Mouse (Mus musculus) neural tube, embryonic 14.5 days (tissue): ENCODE measurements around the gene Bcl2. TPM values are rescaled to one million over a fixed set of nuclear protein-coding genes. Genes with fewer than 3 reads are reported as not detected.
A peak's percentile ranks its signal among the peaks of the same experiment; 100 is the strongest.

Source experiments
- ATAC-seq: fragments of 200-750 bp; cut with Nextera tagmentation; 2 replicates; pipeline ENCODE4 v1.8.0; 2017; ENCODE audit warnings: low read depth, mild to moderate bottlenecking, moderate TSS enrichment, moderate library complexity
- H3K27ac ChIP-seq: fragments of 300-500 bp; sonication (generic); 2 replicates; pipeline ENCODE4 v1.5.1; 2014; ENCODE audit warnings: low read depth, mild to moderate bottlenecking, control low read depth, low read length, moderate library complexity, mixed read lengths
- H3K27me3 ChIP-seq: fragments of 300-500 bp; sonication (generic); 2 replicates; pipeline ENCODE4 v1.6.1; 2014; ENCODE audit warnings: low read length; ENCODE audit not compliant: control insufficient read depth, insufficient read depth
- H3K36me3 ChIP-seq: fragments of 300-500 bp; sonication (generic); 2 replicates; pipeline ENCODE4 v1.6.1; 2014; ENCODE audit warnings: low read length, mixed read lengths; ENCODE audit not compliant: control insufficient read depth, insufficient read depth
- H3K4me1 ChIP-seq: fragments of 300-500 bp; sonication (generic); 2 replicates; pipeline ENCODE4 v1.6.1; 2014; ENCODE audit warnings: low read length; ENCODE audit not compliant: control insufficient read depth, insufficient read depth
- H3K4me2 ChIP-seq: fragments of 300-500 bp; sonication (generic); 2 replicates; pipeline ENCODE4 v1.6.1; 2014; ENCODE audit warnings: mild to moderate bottlenecking, low read depth, low read length, control low read depth
- H3K4me3 ChIP-seq: fragments of 300-500 bp; sonication (generic); 2 replicates; pipeline ENCODE4 v1.5.1; 2014; ENCODE audit warnings: low read depth, low read length, control low read depth, mixed read lengths
- H3K9ac ChIP-seq: fragments of 300-500 bp; sonication (generic); replicated peaks from 2 replicates; pipeline ENCODE4 v1.6.1; 2014; ENCODE audit warnings: low read depth, mild to moderate bottlenecking, control low read depth, low read length, mixed read lengths
- H3K9me3 ChIP-seq: fragments of 300-500 bp; sonication (generic); 2 replicates; pipeline ENCODE4 v1.6.1; 2016; ENCODE audit warnings: low read length; ENCODE audit not compliant: control insufficient read depth
- WGBS: fragments of 180-500 bp; shearing (Covaris S2); extraction: QIAGEN DNeasy Blood & Tissue Kit; methylation state at CpG from one replicate; pipeline ENCODE4 v1.1.7; 2014; 5-methylcytosine and 5-hydroxymethylcytosine counted together
- polyA plus RNA-seq: library from polyadenylated mRNA; unstranded; fragments of >200 nt; fragmentation: Nextera tagmentation; extraction: Ambion mirVana; gene quantifications from 2 replicates; pipeline ENCODE4 v1.2.1, GENCODE M21; 2014

Bcl2 gene
- 14.2 and 14.4 TPM in 2 replicates for polyA plus RNA-seq

DNA sequence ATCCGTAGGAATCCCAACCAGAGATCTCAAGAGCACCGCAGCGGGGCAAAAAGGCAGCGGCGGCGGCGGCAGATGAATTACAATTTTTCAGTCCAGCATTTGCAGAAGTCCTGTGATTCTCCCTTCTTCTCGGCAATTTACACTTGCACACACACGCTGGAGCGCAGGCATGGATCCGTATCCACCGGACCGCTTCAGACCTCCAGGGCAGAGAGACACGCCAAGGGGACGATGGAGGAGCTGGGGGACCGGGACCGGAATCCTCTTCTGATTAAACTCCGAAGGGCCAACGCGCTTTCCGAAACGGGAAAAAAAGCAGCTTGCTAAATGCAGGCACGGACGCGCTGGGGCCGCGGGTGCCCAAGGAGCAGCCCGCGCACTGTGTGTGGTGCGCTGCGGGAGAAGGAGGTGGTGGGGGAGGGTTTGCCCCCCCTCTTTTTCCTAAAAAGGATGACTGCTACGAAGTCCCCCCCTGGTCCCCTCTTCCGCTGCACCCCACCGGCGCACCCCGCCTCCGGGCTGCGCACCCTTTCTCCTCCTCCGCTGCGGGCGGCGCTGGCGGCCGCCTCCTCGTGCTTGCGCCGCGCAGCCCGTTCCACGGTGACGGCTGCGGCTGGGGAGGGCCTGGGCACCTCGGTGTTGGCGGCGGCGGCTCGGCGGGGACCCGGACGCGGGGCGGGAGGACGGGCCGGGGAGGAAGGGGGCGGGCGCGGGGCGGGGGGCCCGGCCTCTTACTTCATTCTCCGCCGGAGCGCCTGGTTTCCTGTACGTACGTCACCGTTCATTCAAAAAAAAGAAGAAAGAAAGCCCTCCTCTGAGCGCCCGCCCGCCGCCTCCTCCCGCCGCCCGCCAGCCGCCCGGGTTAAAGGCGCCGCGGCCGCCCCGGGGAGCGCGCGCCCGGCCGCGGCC lies at the start of gene Bcl2:
Gene Bcl2 (minus strand): TSS at position 654 of the 909 bp plus-strand sequence.
- Histone ChIP-seq H3K4me3 (peak within 1 kb of the TSS; percentile 76), H3K9me3 (no peaks in the 10 kb centered on the region), H3K27me3 (no peaks in the 10 kb centered on the region), H3K9ac (peak within 1 kb of the TSS; percentile 92), H3K4me1 (peaks cover 13% of the 10 kb centered on the region), H3K36me3 (no peaks in the 10 kb centered on the region), H3K27ac (peak within 1 kb of the TSS; percentile 90), H3K4me2 (peak within 1 kb of the TSS; percentile 90)
- peak; percentile 86 for ATAC-seq
- WGBS: under 1% methylated on average over 67 of the region's 95 CpGs

- WGBS: 90% methylated on average over 3 of the region's 3 CpGs
- H3K9ac ChIP-seq: no peak overlapping the region
- no peaks in the 10 kb centered on the region for H3K36me3 ChIP-seq
- no peak overlapping the region for H3K27ac ChIP-seq
- H3K4me3 ChIP-seq: no peak overlapping the region
- ATAC-seq: no peak
- H3K4me2 ChIP-seq: no peak overlapping the region
- no peaks in the 10 kb centered on the region for H3K27me3 ChIP-seq
- H3K9me3 ChIP-seq: no peaks in the 10 kb centered on the region
- peaks cover 9% of the 10 kb centered on the region for H3K4me1 ChIP-seq
Observed at GRCm38 (mm10) chr1:106760750-106761149, 46.7 kb upstream of the Bcl2 start.

DNA sequence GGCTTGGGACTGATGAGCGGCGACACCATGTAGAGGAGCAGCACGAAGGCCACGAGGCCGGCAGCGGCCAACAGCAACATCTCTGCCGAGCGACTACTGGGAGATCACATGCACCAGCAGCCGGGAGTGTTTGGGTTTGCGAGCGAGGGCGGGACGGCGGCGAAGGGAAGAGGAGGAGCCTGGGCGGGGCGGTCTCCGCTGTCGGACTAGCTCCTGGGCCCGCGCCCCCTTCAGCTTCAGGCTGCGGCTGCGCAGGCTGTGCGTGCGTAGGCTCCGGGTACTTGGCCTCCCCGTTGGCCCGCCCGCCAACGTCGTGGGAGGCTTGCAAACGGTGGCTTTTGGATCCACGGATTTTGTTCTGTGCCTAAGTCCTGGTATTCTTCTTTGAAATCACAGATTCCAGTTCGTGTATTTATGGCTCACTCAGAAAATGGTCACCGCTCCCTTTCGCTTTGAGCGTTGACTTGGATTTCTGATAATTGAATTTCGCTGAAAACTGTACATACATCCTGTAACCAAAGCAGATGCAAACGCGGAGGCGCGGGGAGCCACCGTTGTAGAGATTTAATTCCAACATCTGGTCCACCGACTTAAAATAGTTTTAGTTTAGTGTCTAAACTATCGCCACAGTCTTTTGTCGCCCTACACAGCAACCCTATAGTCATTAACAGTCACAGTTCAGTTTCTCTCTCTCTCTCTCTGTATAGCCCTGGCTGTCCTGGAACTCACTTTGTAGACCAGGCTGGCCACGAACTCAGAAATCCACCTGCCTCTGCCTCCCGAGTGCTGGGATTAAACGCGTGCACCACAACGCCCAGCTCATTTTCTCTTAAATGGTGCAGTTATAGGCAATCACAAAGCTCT lies 45.7 kb upstream of the Bcl2 start, which contains the start of gene Kdsr:
Gene Kdsr (minus strand): TSS at position 156 of the 864 bp plus-strand sequence.
- peaks cover 9% of the 10 kb centered on the region for H3K4me1 ChIP-seq
- peak within 1 kb of the TSS; percentile 87 for H3K27ac ChIP-seq
- H3K9ac ChIP-seq: peak within 1 kb of the TSS; percentile 72
- ATAC-seq: peak; percentile 99
- H3K4me3 ChIP-seq: peak within 1 kb of the TSS; percentile 53
- H3K9me3 ChIP-seq: no peaks in the 10 kb centered on the region
- WGBS: 3% methylated on average over 51 of the region's 51 CpGs
- H3K4me2 ChIP-seq: peak within 1 kb of the TSS; percentile 93
- H3K36me3 ChIP-seq: no peaks in the 10 kb centered on the region
- no peaks in the 10 kb centered on the region for H3K27me3 ChIP-seq

- 6% methylated on average over 34 of the region's 34 CpGs for WGBS
- peak; percentile 26 for ATAC-seq
- H3K4me2 ChIP-seq: peak overlapping the region; percentile 93
Observed at GRCm38 (mm10) chr1:106758734-106759571, 44.9 kb upstream of the Bcl2 start.

GRCm38 (mm10) chr1:106756633-106757032 lies 42.6 kb upstream of the Bcl2 start:
- no peak overlapping the region for H3K9ac ChIP-seq
- H3K27me3 ChIP-seq: no peaks in the 10 kb centered on the region
- peaks cover 9% of the 10 kb centered on the region for H3K4me1 ChIP-seq
- H3K4me3 ChIP-seq: no peak overlapping the region
- H3K27ac ChIP-seq: no peak overlapping the region
- no peak overlapping the region for H3K4me2 ChIP-seq
- no peak for ATAC-seq
- no peaks in the 10 kb centered on the region for H3K36me3 ChIP-seq
- WGBS: 91% methylated on average over 4 of the region's 4 CpGs
- H3K9me3 ChIP-seq: no peaks in the 10 kb centered on the region

More at GRCm38 (mm10) chr1:106758734-106759571, 44.9 kb upstream of the Bcl2 start:
- no peaks in the 10 kb centered on the region for H3K9me3 ChIP-seq
- H3K36me3 ChIP-seq: no peaks in the 10 kb centered on the region
- peak overlapping the region; percentile 53 for H3K4me3 ChIP-seq
- H3K27me3 ChIP-seq: no peaks in the 10 kb centered on the region
- peaks cover 9% of the 10 kb centered on the region for H3K4me1 ChIP-seq
- H3K27ac ChIP-seq: peak overlapping the region; percentile 87
- H3K9ac ChIP-seq: peak overlapping the region; percentile 72

DNA sequence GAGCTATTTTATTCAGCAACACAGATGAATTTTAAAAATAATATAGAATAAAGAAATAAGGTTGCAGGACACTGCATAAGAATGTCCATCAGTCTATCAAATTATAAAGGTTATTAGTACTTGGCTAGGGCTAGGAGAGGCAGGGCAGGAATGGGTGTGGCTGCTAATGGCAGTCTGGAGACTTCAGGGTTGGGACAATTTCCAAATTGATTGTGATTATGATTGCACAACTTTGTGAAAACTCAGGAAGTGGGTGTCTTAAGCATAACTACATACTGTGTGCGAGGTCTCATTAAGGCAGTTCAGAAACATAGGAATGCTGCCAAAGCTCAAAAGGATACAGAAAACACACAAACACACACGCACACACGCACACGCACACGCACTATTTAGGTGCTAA lies 37.9 kb upstream of the Bcl2 start:
- H3K4me2 ChIP-seq: no peak overlapping the region
- WGBS: 95% methylated on average over 5 of the region's 5 CpGs
- H3K9me3 ChIP-seq: no peaks in the 10 kb centered on the region
- H3K27ac ChIP-seq: no peak overlapping the region
- H3K27me3 ChIP-seq: no peaks in the 10 kb centered on the region
- H3K9ac ChIP-seq: no peak overlapping the region
- no peak for ATAC-seq
- H3K4me3 ChIP-seq: no peak overlapping the region
- H3K36me3 ChIP-seq: 0 out of 2 replicates have a peak, but pooled peaks cover 10% of the 10 kb centered on the region
- H3K4me1 ChIP-seq: no peaks in the 10 kb centered on the region

GRCm38 (mm10) chr1:106750656-106751055 lies 36.6 kb upstream of the Bcl2 start:
- Histone ChIP-seq H3K9me3 (no peaks in the 10 kb centered on the region), H3K36me3 (0 out of 2 replicates have a peak, but pooled peaks cover 10% of the 10 kb centered on the region), H3K9ac (no peak overlapping the region), H3K4me3 (no peak overlapping the region), H3K27ac (no peak overlapping the region), H3K4me1 (no peaks in the 10 kb centered on the region), H3K27me3 (no peaks in the 10 kb centered on the region), H3K4me2 (no peak overlapping the region)
- ATAC-seq: no peak
- WGBS: 89% methylated on average over 1 of the region's 1 CpGs

DNA sequence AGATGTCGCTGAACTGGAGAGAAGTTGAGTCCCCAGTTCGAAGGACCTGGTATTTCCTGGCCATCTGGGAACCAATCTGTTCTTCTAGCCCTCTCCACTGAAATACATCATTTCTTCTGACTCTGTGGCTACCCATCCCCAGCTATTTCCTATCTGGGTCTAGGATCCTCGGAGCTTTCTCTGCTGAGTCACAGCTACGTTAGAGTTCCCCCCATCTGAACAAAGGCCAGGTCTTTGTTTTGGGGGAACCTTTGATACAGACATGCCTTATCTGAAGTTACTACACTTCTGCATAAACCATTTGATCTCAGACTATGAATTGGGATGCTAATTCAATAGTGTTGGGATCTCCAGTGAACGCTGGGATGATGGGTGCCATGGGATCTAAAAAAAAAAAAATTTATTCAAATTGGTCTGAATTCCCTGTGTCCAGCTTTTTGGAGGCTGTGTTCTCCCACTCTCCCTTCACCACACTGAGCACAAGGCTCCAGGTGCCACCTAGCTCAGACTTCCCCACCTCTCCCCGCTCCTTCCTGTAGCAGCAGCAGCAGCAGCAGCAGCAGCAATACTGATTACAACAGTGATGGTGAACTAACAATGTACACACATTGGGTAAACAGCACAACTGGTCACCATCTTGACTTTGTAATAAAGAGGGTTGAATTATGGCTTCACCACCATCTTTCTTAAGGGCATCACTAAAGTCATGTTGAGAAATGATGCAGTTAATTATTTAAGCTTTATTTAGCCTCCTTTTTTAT lies 34.7 kb upstream of the Bcl2 start:
- Histone ChIP-seq H3K4me1 (no peaks in the 10 kb centered on the region), H3K9me3 (no peaks in the 10 kb centered on the region), H3K27ac (no peak overlapping the region), H3K4me3 (no peak overlapping the region), H3K27me3 (no peaks in the 10 kb centered on the region), H3K4me2 (no peak overlapping the region), H3K36me3 (0 out of 2 replicates have a peak, but pooled peaks cover 10% of the 10 kb centered on the region), H3K9ac (no peak overlapping the region)
- ATAC-seq: no peak
- 90% methylated on average over 6 of the region's 6 CpGs for WGBS
